8 mouse cellular contexts compared by ENCODE assay signal in genomic region chr6:49808076-49808475, GRCm38 (mm10). TPM values are rescaled to one million over a fixed set of nuclear protein-coding genes. Genes with fewer than 3 reads are reported as not detected.
A peak's percentile ranks its signal among the peaks of the same experiment; 100 is the strongest.
DNase-seq lines count a peak whose midpoint lies in the region; ATAC-seq lines count a peak whose summit lies in the region.

No protein-coding gene starts in this region.

- peaks cover 4% of the 10 kb centered on the region; the same call in 1 of the 2 replicates for H3K4me1 ChIP-seq in hindbrain, embryonic 13.5 days (replicated peaks)
- peaks cover 14% of the 10 kb centered on the region for H3K4me1 ChIP-seq in midbrain, embryonic 10.5 days

- ATAC-seq in CD4-positive, CD25-positive, alpha-beta regulatory T cell, adult 4 months, result no peak
- no peak for ATAC-seq in hindbrain, embryonic 13.5 days (ENCODE audit: low FRiP score)
- ATAC-seq in megakaryocyte, adult 5-6 weeks (ENCODE audit: poor library complexity, severe bottlenecking), result no peak

- 23% methylated on average over 13 of the region's 13 CpGs for WGBS in hindbrain, embryonic 13.5 days
- WGBS in midbrain, embryonic 10.5 days, result 16% methylated on average over 13 of the region's 13 CpGs

- H3K4me2 ChIP-seq in hindbrain, embryonic 13.5 days, result peak overlapping the region; percentile 48

- peak overlapping the region; percentile 23 for H3K4me3 ChIP-seq in hindbrain, embryonic 13.5 days
- H3K4me3 ChIP-seq in midbrain, embryonic 10.5 days, result peak overlapping the region; percentile 42

- H3K9me3 ChIP-seq in hindbrain, embryonic 13.5 days, result no peaks in the 10 kb centered on the region
- no peaks in the 10 kb centered on the region for H3K9me3 ChIP-seq in midbrain, embryonic 10.5 days (replicated peaks)

- H3K36me3 ChIP-seq in hindbrain, embryonic 13.5 days, result no peaks in the 10 kb centered on the region
- no peaks in the 10 kb centered on the region for H3K36me3 ChIP-seq in midbrain, embryonic 10.5 days

- H3K27ac ChIP-seq in hindbrain, embryonic 13.5 days, result no peak overlapping the region
- 0 out of 2 replicates have a peak overlapping the region, but pooled peaks have one; percentile 46 for H3K27ac ChIP-seq in midbrain, embryonic 10.5 days (replicated peaks)

- no peak overlapping the region for H3K9ac ChIP-seq in hindbrain, embryonic 13.5 days

- 0 out of 2 replicates have a peak, but pooled peaks cover 8% of the 10 kb centered on the region for H3K27me3 ChIP-seq in hindbrain, embryonic 13.5 days
- peaks cover 11% of the 10 kb centered on the region for H3K27me3 ChIP-seq in midbrain, embryonic 10.5 days (ENCODE audit: low read depth, poor library complexity, severe bottlenecking)

- peak; percentile 3 for DNase-seq in CD4-positive, CD25-positive, alpha-beta regulatory T cell, adult 2 months (ENCODE audit: low read depth, low spot score)
- DNase-seq in Muller cell, postnatal 12 days (ENCODE audit: inconsistent ontology term), result peak; percentile 40
- DNase-seq in midbrain, embryonic 10.5 days (ENCODE audit: low spot score), result peak; percentile 28
- DNase-seq in thymus, postnatal 0 days (ENCODE audit: low spot score), result no peak
- no peak for DNase-seq in left cerebral cortex, postnatal 4 days

- intact Hi-C loops in left cerebral cortex, postnatal 4 days (cut with DNase I), result no loop called here

RNA-seq across cellular contexts. Expression of gene Npy, which starts 14.4 kb away (rescaled TPM):
- under 1 TPM in 1 of 2 experiments, not detected in 1; 0.61 TPM for polyA plus RNA-seq in CD4-positive, CD25-positive, alpha-beta regulatory T cell, adult 4 months (2017; shearing (Covaris generic))
- 287 and 371 TPM in 2 replicates for polyA plus RNA-seq in hindbrain, embryonic 13.5 days (2015; fragmentation: Nextera tagmentation; extraction: Ambion mirVana)
- polyA plus RNA-seq in midbrain, embryonic 10.5 days (2016; fragmentation: Nextera tagmentation; extraction: Ambion mirVana), result 0.44 and 1.5 TPM in 2 replicates
- polyA plus RNA-seq in thymus, postnatal 0 days (2015; fragmentation: Nextera tagmentation; extraction: Ambion mirVana), result 3.1 and 4.1 TPM in 2 replicates
- total RNA-seq in left cerebral cortex, postnatal 4 days (2021), result 100 to 1,000 TPM; 161 to 165 TPM
- not detected in 2 replicates for total RNA-seq in megakaryocyte, adult 5-6 weeks (2015)
- total RNA-seq in megakaryocyte, adult 5-6 weeks (2017), result not detected in 2 replicates

Comparison
In these comparisons a context has a peak if more than half of its experiments do, and no peak if none do; other contexts are left out.
1. DNase-seq: peak in CD4-positive, CD25-positive, alpha-beta regulatory T cell, adult 2 months (single experiment), Muller cell, postnatal 12 days (single experiment) and midbrain, embryonic 10.5 days (single experiment); none in thymus, postnatal 0 days (single experiment) and left cerebral cortex, postnatal 4 days (single experiment).
2. RNA of gene Npy, which starts 14.4 kb away (polyA plus RNA-seq): 287 to 371 TPM in hindbrain, embryonic 13.5 days; 3.1 to 4.1 TPM in thymus, postnatal 0 days, 0.61 TPM in CD4-positive, CD25-positive, alpha-beta regulatory T cell, adult 4 months and 0.44 to 1.5 TPM in midbrain, embryonic 10.5 days; every median in the first group is over 10 times any median in the second.